Mouse (Mus musculus) cerebellum, adult 2 months (tissue): ENCODE measurements around the gene Trib2.

ENCODE experiments used
- CTCF ChIP-seq: fragments of 200-500 bp; IDR thresholded peaks from 2 replicates; pipeline ENCODE4 v1.5.1; 2011; ENCODE audit warnings: low read depth, mild to moderate bottlenecking, control low read depth, low read length, moderate library complexity, borderline replicate concordance; ENCODE audit not compliant: insufficient read depth
- POLR2A ChIP-seq: fragments of 200-500 bp; IDR thresholded peaks from 2 replicates; pipeline ENCODE4 v1.6.1; 2011; ENCODE audit warnings: low read length, control low read depth, borderline replicate concordance; ENCODE audit not compliant: insufficient read depth

DNA sequence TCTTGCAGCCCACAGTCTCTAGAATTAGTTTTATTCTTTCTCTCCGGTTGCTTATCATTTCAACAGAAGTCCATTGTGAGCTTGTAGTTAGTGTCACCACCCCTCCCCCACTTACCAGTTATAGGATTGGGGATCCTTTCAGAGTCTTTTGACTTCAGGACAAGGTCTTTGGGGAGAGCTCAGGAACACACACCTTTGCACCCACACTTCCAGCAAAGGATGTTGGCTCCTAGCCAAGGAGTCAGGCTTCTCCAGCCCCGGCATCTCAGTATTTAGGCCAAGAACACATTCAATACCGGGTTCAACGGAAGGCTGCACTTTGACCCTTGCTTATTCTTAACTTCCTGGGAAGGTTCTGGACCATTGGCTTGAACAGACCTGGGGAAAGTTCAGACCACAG is 643 bp upstream of the Trib2 start:
- TF ChIP-seq POLR2A (no peak), CTCF (no peak)
